Mouse (Mus musculus) limb, embryonic 14.5 days (tissue): ENCODE results near the gene Edf1. TPM values are rescaled to one million over a fixed set of nuclear protein-coding genes. Genes with fewer than 3 reads are reported as not detected.

ENCODE experiments used
- ATAC-seq: fragments of 200-750 bp; cut with Nextera tagmentation; 2 replicates; pipeline ENCODE4 v1.8.0; 2017; ENCODE audit warnings: low read depth, moderate number of reproducible peaks, moderate TSS enrichment; ENCODE audit not compliant: low FRiP score
- DNase-seq: peaks from one replicate; pipeline ENCODE4 v3.0.0-alpha.2; 2015; ENCODE audit warnings: low spot score
- H3K27ac ChIP-seq: fragments of 300-500 bp; sonication (generic); replicated peaks from 2 replicates; pipeline ENCODE4 v1.5.1; 2014; ENCODE audit warnings: low read depth, mild to moderate bottlenecking, low read length, moderate library complexity, mixed read lengths
- H3K27me3 ChIP-seq: fragments of 300-500 bp; sonication (generic); 2 replicates; pipeline ENCODE4 v1.6.1; 2014; ENCODE audit warnings: low read length, mixed read lengths; ENCODE audit not compliant: control insufficient read depth, insufficient read depth
- H3K36me3 ChIP-seq: fragments of 300-500 bp; sonication (generic); 2 replicates; pipeline ENCODE4 v1.6.1; 2014; ENCODE audit warnings: mild to moderate bottlenecking, low read length, moderate library complexity, mixed read lengths; ENCODE audit not compliant: control insufficient read depth, insufficient read depth
- H3K4me1 ChIP-seq: fragments of 300-500 bp; sonication (generic); 2 replicates; pipeline ENCODE4 v1.6.1; 2014; ENCODE audit warnings: antibody characterized with exemption, low read length, mixed read lengths; ENCODE audit not compliant: control insufficient read depth, insufficient read depth
- H3K4me2 ChIP-seq: fragments of 300-500 bp; sonication (generic); replicated peaks from 2 replicates; pipeline ENCODE4 v1.6.1; 2014; ENCODE audit warnings: low read depth, mild to moderate bottlenecking, low read length, moderate library complexity; ENCODE audit not compliant: severe bottlenecking
- H3K4me3 ChIP-seq: fragments of 300-500 bp; sonication (generic); replicated peaks from 2 replicates; pipeline ENCODE4 v1.5.1; 2014; ENCODE audit warnings: low read length
- H3K9ac ChIP-seq: fragments of 300-500 bp; sonication (generic); 2 replicates; pipeline ENCODE4 v1.6.1; 2014; ENCODE audit warnings: mild to moderate bottlenecking, low read depth, low read length, moderate library complexity; ENCODE audit not compliant: severe bottlenecking
- H3K9me3 ChIP-seq: fragments of 300-500 bp; sonication (generic); 2 replicates; pipeline ENCODE4 v1.6.1; 2016; ENCODE audit warnings: low read length; ENCODE audit not compliant: control insufficient read depth
- POLR2A ChIP-seq: fragments of 200-500 bp; IDR thresholded peaks from 2 replicates; pipeline ENCODE4 v1.8.0; 2012; ENCODE audit warnings: inconsistent platforms, mild to moderate bottlenecking, moderate library complexity, borderline replicate concordance; ENCODE audit not compliant: insufficient read depth, insufficient read length; ENCODE audit errors: extremely low read depth
- whole genome bisulfite sequencing: fragments of 180-500 bp; shearing (Covaris S2); extraction: QIAGEN DNeasy Blood & Tissue Kit; methylation state at CpG from one replicate; pipeline ENCODE4 v1.1.7; 2014; 5-methylcytosine and 5-hydroxymethylcytosine counted together
- polyA plus RNA-seq, 2 experiments: library from polyadenylated mRNA; depleted of rRNA in 1 of 2; stranded (reverse) in 1 of 2; unstranded in 1 of 2; fragments of >200 nt; fragmentation: Nextera tagmentation in 1 of 2; extraction: Ambion mirVana in 1 of 2; gene quantifications; 2 replicates each; pipeline versions ENCODE4 v1.2.1 to v1.2.3; 2012 to 2014

Edf1 gene
- polyA plus RNA-seq, 2 experiments: 174 to 331 TPM

DNA sequence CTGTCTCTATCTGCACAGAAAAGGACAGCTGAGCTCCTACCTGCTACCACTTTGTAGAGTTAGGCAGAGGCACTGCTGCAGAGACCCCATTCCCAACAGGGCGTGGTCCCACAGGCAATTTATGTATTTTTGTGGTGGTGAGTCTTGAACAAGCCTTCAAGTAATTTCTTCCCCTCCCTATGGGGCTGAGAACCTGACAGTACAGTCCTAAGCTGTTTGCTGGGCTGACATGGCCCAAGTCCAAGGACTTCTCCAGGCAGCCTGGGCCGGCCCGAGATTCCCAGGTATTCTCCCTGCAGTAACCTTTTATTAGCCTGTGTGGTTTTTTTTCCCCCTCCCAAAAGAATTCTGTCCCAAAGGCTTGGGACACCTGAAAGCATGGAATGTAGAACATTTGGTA lies 26.5 kb downstream of the Edf1 start:
- H3K9ac ChIP-seq: no peak overlapping the region
- no peak overlapping the region for H3K4me3 ChIP-seq
- no peak for TF ChIP-seq POLR2A
- no peak for DNase-seq
- WGBS: 81% methylated on average over 3 of the region's 3 CpGs
- H3K4me1 ChIP-seq: peaks cover 20% of the 10 kb centered on the region
- no peak for ATAC-seq
- H3K36me3 ChIP-seq: peaks cover 61% of the 10 kb centered on the region
- peaks cover 22% of the 10 kb centered on the region for H3K27me3 ChIP-seq
- H3K9me3 ChIP-seq: no peaks in the 10 kb centered on the region
- no peak overlapping the region for H3K4me2 ChIP-seq
- no peak overlapping the region for H3K27ac ChIP-seq

DNA sequence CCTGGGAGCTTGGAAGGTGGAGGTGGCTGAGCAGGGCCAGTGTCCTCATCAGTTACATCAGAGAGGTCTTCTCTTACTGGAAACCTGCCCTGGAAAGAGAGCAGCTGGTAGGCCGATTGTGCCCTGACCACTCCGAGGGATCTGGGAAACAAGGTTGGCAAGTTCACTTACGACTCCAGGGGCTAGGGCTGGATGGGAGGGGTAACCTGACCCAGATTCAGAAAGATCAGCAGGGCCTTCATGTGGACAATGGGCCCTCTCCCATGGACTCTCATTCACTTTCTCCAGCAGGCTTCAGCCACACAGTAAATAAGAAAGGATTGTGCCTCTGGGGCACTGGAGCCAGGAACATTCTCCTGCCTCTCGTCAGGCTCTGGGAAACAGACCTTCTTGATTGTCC lies 27.2 kb downstream of the Edf1 start:
- no peaks in the 10 kb centered on the region for H3K9me3 ChIP-seq
- DNase-seq (no peak), ATAC-seq (no peak)
- no peak overlapping the region for H3K27ac ChIP-seq
- TF ChIP-seq POLR2A: no peak
- H3K4me1 ChIP-seq: peaks cover 14% of the 10 kb centered on the region
- H3K36me3 ChIP-seq: peaks cover 68% of the 10 kb centered on the region
- WGBS: 87% methylated on average over 4 of the region's 4 CpGs
- no peak overlapping the region for H3K4me2 ChIP-seq
- peaks cover 15% of the 10 kb centered on the region for H3K27me3 ChIP-seq
- H3K9ac ChIP-seq: no peak overlapping the region
- H3K4me3 ChIP-seq: no peak overlapping the region

DNA sequence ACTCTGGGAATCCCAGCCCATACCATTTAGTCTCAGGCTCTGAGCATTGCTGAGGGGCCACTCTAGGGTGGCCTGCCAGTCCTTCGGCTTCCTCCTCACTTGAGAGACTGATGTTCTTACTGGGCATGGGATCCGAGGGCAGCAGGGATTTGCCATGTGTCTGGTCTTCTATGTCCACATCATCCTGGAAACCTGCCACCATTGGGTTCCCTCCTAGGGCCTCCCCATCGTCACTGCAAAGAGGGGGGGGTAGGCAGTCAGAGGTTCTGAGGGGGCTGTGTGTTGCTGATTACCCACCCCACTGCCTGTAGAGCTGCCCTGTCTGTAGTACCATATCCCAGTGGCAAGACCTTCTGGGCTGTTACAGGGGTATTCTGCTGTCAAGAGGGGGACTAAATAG lies 28.0 kb downstream of the Edf1 start:
- Histone ChIP-seq H3K4me2 (no peak overlapping the region), H3K9me3 (no peaks in the 10 kb centered on the region), H3K27me3 (peaks cover 7% of the 10 kb centered on the region), H3K4me1 (peaks cover 11% of the 10 kb centered on the region; the same call in 1 of the 2 replicates), H3K4me3 (no peak overlapping the region), H3K27ac (no peak overlapping the region), H3K9ac (no peak overlapping the region), H3K36me3 (peaks cover 72% of the 10 kb centered on the region)
- ATAC-seq (no peak), DNase-seq (no peak)
- TF ChIP-seq POLR2A: no peak
- WGBS: 84% methylated on average over 3 of the region's 3 CpGs

DNA sequence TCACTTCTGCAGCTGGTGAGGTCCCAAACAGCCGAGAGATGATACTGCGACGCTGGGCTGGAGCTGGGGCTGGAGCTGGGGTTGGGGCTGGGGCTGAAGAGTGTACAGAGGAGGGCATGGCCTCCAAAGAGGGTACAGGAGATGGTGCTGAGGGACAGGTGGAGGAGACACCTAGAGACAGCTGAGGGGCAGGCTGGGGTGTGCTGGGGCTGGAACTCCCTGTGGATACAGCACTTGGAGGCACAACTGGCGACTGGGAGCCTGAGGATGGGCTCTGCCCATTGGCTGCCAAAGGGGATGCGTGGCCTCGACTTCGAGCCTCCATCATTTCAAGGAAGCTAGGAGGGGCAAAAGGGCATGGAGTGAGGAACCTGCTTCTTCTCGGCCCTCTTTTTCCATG lies 29.6 kb downstream of the Edf1 start:
- Histone ChIP-seq H3K4me2 (no peak overlapping the region), H3K27me3 (no peaks in the 10 kb centered on the region), H3K4me3 (no peak overlapping the region), H3K9me3 (no peaks in the 10 kb centered on the region), H3K9ac (no peak overlapping the region), H3K4me1 (peaks cover 3% of the 10 kb centered on the region; the same call in 1 of the 2 replicates), H3K27ac (no peak overlapping the region), H3K36me3 (peaks cover 88% of the 10 kb centered on the region)
- 82% methylated on average over 7 of the region's 8 CpGs for WGBS
- no peak for TF ChIP-seq POLR2A
- ATAC-seq (no peak), DNase-seq (no peak)

DNA sequence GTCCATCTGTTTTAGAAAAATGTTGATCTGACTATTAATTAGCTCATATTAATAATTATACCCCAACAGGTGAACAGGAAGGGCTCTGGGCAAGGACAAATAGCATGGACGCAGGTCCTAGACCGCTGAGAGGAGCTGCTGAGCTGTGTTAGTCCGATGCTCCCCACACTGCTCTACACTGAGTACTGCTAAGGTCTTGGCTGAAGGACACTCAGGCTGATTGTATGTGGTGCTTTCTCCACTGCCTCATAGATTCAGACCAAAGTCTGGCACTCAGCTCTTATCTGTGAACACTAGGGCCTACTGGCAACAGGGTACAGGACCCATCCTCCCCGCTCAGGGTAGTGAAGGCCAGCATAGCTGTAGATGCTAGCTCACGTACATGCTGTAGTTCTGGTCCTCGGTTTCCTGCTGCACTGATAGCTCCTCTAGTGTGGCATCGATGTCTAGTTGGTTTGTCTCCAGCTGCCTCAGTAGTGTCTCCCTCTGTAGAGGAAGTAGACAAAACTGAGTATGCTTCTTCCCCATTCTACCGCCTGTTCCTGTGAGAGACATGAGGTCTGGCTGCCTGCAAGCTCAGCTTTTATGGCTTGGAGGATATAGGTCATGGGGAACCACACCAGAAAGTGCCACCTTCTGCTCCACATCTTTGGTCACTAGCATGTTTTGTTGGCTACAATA lies 30.7 kb downstream of the Edf1 start:
- no peak overlapping the region for H3K4me3 ChIP-seq
- no peaks in the 10 kb centered on the region for H3K27me3 ChIP-seq
- H3K9ac ChIP-seq: no peak overlapping the region
- H3K27ac ChIP-seq: no peak overlapping the region
- peaks cover 92% of the 10 kb centered on the region for H3K36me3 ChIP-seq
- no peaks in the 10 kb centered on the region for H3K9me3 ChIP-seq
- no peak for DNase-seq
- WGBS: 91% methylated on average over 8 of the region's 8 CpGs
- TF ChIP-seq POLR2A: no peak
- H3K4me2 ChIP-seq: no peak overlapping the region
- no peaks in the 10 kb centered on the region for H3K4me1 ChIP-seq
- no peak for ATAC-seq
